25 mouse cellular contexts compared by ENCODE assay signal in genomic region chr9:41021690-41022089, GRCm38 (mm10). TPM values are rescaled to one million over a fixed set of nuclear protein-coding genes. Genes with fewer than 3 reads are reported as not detected.
"Had no signal": no experiment of that assay in that cellular context is flagged by ENCODE, and none has a peak within 500 bp of the region (broad histone marks: within the 10 kb centered on the region; RNA-seq: fewer than 3 reads in every experiment).

No protein-coding gene starts in this region.

- ATAC-seq: liver, embryonic 12.5 days; midbrain, embryonic 13.5 days; midbrain, embryonic 16.5 days had no signal

- DNase-seq: kidney, adult 9 months; kidney, postnatal 14 days; liver; lung, adult 18-20 months; lung, postnatal 10 days; lung, postnatal 36 days; thymus, adult 18-20 months; thymus, postnatal 36 days had no signal

- H3K27me3 ChIP-seq: limb, embryonic 13.5 days; liver, embryonic 12.5 days; liver, embryonic 15.5 days; lung, embryonic 15.5 days; megakaryocyte, embryonic 14.5 days; midbrain, embryonic 13.5 days had no signal

- H3K27ac ChIP-seq: limb, embryonic 10.5 days; limb, embryonic 13.5 days; liver, embryonic 12.5 days; liver, embryonic 15.5 days; lung, embryonic 15.5 days; midbrain, embryonic 10.5 days; midbrain, embryonic 13.5 days had no signal

- H3K4me1 ChIP-seq: limb, embryonic 10.5 days; limb, embryonic 13.5 days; liver, embryonic 12.5 days; liver, embryonic 15.5 days; lung, embryonic 15.5 days; midbrain, embryonic 10.5 days; midbrain, embryonic 13.5 days had no signal

- H3K4me3 ChIP-seq: limb, embryonic 10.5 days; limb, embryonic 13.5 days; liver, embryonic 12.5 days; liver, embryonic 15.5 days; lung, embryonic 15.5 days; megakaryocyte, embryonic 14.5 days; midbrain, embryonic 10.5 days; midbrain, embryonic 13.5 days had no signal

RNA-seq across cellular contexts. Expression of gene Crtam, which starts 17.3 kb away (rescaled TPM):
- total RNA-seq: layer of hippocampus, postnatal 14 days; left cerebral cortex, adult 18-20 months; left cerebral cortex, postnatal 25 days had no signal
- polyA plus RNA-seq: liver, embryonic 15.5 days; lung, embryonic 15.5 days; midbrain, embryonic 10.5 days; neural tube, embryonic 11.5 days had no signal

RNA-seq across cellular contexts. Expression of gene Jhy, which starts 57.8 kb away (rescaled TPM):
- total RNA-seq: monocyte, adult 5-6 weeks had no signal
- polyA plus RNA-seq: large intestine, adult 2 months; limb, embryonic 13.5 days; liver, embryonic 15.5 days; stomach, embryonic 16.5 days; urinary bladder, adult 2 months had no signal
